9 mouse cellular contexts compared by ENCODE assay signal in the genomic region with DNA sequence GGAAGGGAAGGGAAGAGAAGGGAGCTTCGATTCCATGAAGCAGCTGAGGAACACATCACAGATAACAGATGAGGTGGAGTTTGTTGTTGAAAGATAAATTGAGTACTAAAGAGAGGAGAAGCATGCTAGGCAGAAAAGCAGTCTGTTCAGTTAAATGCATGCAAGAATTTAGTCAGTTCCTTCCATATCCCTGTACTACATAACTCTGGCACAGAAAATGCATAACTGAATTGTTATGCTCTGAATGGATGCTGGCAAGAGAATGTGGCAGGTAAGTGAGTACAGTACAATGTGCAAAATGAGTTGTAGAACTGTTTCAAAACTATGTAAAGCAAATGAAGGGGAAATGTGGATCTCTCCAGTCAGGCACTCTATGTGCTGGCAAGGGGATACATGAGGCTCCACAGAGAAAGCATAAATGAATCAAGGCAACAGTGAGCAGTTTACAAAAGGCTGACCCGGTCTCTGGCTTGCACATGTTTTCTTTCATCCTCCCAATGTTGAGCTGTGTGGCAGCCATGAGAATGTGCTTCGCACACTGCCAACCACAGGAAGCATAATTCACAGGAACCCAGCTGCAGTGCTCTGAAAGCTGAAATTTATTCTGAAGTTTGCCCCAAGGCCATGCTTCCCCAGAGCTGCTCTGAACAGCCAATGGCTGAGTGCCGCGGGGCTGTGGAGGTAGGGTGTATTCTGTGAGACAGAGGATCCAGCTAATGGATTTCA.
DNase-seq lines count a peak whose midpoint lies in the region; ATAC-seq and TF ChIP-seq lines count a peak whose summit lies in the region.
"Had no signal": no experiment of that assay in that cellular context is flagged by ENCODE, and none has a peak within 500 bp of the region (broad histone marks: within the 10 kb centered on the region; RNA-seq: fewer than 3 reads in every experiment).

No protein-coding gene starts in this region.

- H3K4me3 ChIP-seq in embryonic facial prominence, embryonic 15.5 days (replicated peaks), result no peak overlapping the region
- no peak overlapping the region for H3K4me3 ChIP-seq in limb, embryonic 14.5 days (replicated peaks; ENCODE audit: low read length)
- no peak overlapping the region for H3K4me3 ChIP-seq in cerebellum, adult 2 months (replicated peaks; ENCODE audit: insufficient read depth, low read depth, low read length)

- no peaks in the 10 kb centered on the region for H3K9me3 ChIP-seq in embryonic facial prominence, embryonic 15.5 days (replicated peaks)
- no peaks in the 10 kb centered on the region for H3K9me3 ChIP-seq in limb, embryonic 14.5 days (ENCODE audit: control insufficient read depth, low read length)

- no peak for TF ChIP-seq POLR2A in limb, embryonic 14.5 days (IDR thresholded peaks at IDR 0.05; ENCODE audit: borderline replicate concordance, extremely low read depth, insufficient read depth, insufficient read length)
- no peak for TF ChIP-seq POLR2A in cerebellum, adult 2 months (IDR thresholded peaks at IDR 0.05; ENCODE audit: borderline replicate concordance, insufficient read depth, low read length)

- no peaks in the 10 kb centered on the region for H3K4me1 ChIP-seq in embryonic facial prominence, embryonic 15.5 days
- H3K4me1 ChIP-seq in limb, embryonic 14.5 days (ENCODE audit: control insufficient read depth, insufficient read depth, low read length), result no peaks in the 10 kb centered on the region
- no peaks in the 10 kb centered on the region for H3K4me1 ChIP-seq in cerebellum, adult 2 months (ENCODE audit: control insufficient read depth, insufficient read depth, low read length)

- ATAC-seq in embryonic facial prominence, embryonic 15.5 days (ENCODE audit: insufficient number of reproducible peaks, low FRiP score, low TSS enrichment, low read depth), result peak; percentile 72; the same call in 1 of the 2 replicates
- ATAC-seq in limb, embryonic 14.5 days (ENCODE audit: low FRiP score, low read depth), result no peak

- H3K9ac ChIP-seq in embryonic facial prominence, embryonic 15.5 days, result no peak overlapping the region
- H3K9ac ChIP-seq in limb, embryonic 14.5 days (ENCODE audit: low read depth, low read length, severe bottlenecking), result no peak overlapping the region

- H3K4me2 ChIP-seq in embryonic facial prominence, embryonic 15.5 days (replicated peaks), result no peak overlapping the region
- H3K4me2 ChIP-seq in limb, embryonic 14.5 days (replicated peaks; ENCODE audit: low read depth, low read length, severe bottlenecking), result no peak overlapping the region

- H3K27me3 ChIP-seq in embryonic facial prominence, embryonic 15.5 days, result no peaks in the 10 kb centered on the region
- no peaks in the 10 kb centered on the region for H3K27me3 ChIP-seq in limb, embryonic 14.5 days (ENCODE audit: control insufficient read depth, insufficient read depth, low read length)
- no peaks in the 10 kb centered on the region for H3K27me3 ChIP-seq in cerebellum, adult 2 months (ENCODE audit: control insufficient read depth, insufficient read depth, low read length)

- TF ChIP-seq CTCF in cerebellum, adult 2 months (IDR thresholded peaks at IDR 0.05; ENCODE audit: borderline replicate concordance, insufficient read depth, low read depth, low read length), result no peak

- DNase-seq in kidney, postnatal 14 days, result peak; percentile 7
- no peak for DNase-seq in kidney, adult 11 months
- DNase-seq in adrenal gland, adult 2 months, result peak; percentile 79
- DNase-seq in limb, embryonic 14.5 days (ENCODE audit: low spot score), result peak; percentile 5
- no peak for DNase-seq in thymus, postnatal 4 days
- DNase-seq in thymus, postnatal 10 days (ENCODE audit: low spot score in 2 of 2), result no peak
- DNase-seq in cerebellum, adult 2 months, result no peak
- DNase-seq: gastrocnemius, postnatal 36 days had no signal

- WGBS in embryonic facial prominence, embryonic 15.5 days, result 33% methylated on average over 5 of the region's 5 CpGs
- WGBS in limb, embryonic 14.5 days, result 54% methylated on average over 5 of the region's 5 CpGs
- 86% methylated on average over 5 of the region's 5 CpGs for WGBS in cerebellum, adult 2 months

- peak overlapping the region; percentile 58 for H3K27ac ChIP-seq in embryonic facial prominence, embryonic 15.5 days (replicated peaks)
- no peak overlapping the region for H3K27ac ChIP-seq in limb, embryonic 14.5 days (replicated peaks; ENCODE audit: low read depth, low read length)
- no peak overlapping the region for H3K27ac ChIP-seq in cerebellum, adult 2 months (ENCODE audit: insufficient read depth, low read length)

- H3K36me3 ChIP-seq in embryonic facial prominence, embryonic 15.5 days, result no peaks in the 10 kb centered on the region
- H3K36me3 ChIP-seq in limb, embryonic 14.5 days (ENCODE audit: control insufficient read depth, insufficient read depth, low read length), result no peaks in the 10 kb centered on the region

Comparison
In these comparisons a context has a peak if more than half of its experiments do, and no peak if none do; other contexts are left out.
1. DNase-seq: peak in kidney, postnatal 14 days (single experiment), adrenal gland, adult 2 months (single experiment) and limb, embryonic 14.5 days (single experiment); none in kidney, adult 11 months (single experiment), thymus, postnatal 4 days (single experiment), thymus, postnatal 10 days (0 of 2) and cerebellum, adult 2 months (0 of 2).